Mouse (Mus musculus): ENCODE measurements around the gene Wnt5b.

- TF ChIP-seq MAFK (IDR thresholded peaks at IDR 0.05; ENCODE audit: insufficient read depth, low read depth, low read length) (no peak), CHD2 (IDR thresholded peaks at IDR 0.05; ENCODE audit: low read depth, low read length) (no peak), HCFC1 (IDR thresholded peaks at IDR 0.05; ENCODE audit: borderline replicate concordance, insufficient read depth, low read length) (no peak), ZNF384 (IDR thresholded peaks at IDR 0.05; ENCODE audit: low read depth, low read length) (no peak), ZC3H11A (IDR thresholded peaks at IDR 0.05; ENCODE audit: borderline replicate concordance, low read depth, low read length) (no peak)
Measured at GRCm38 (mm10) chr6:119512701-119513100, 31.4 kb downstream of the Wnt5b start.
